Mouse (Mus musculus) MEL (cell line): ENCODE measurements around the gene Scn2b. TPM values are rescaled to one million over a fixed set of nuclear protein-coding genes. Genes with fewer than 3 reads are reported as not detected.
A peak's percentile ranks its signal among the peaks of the same experiment; 100 is the strongest.

Source experiments
- DNase-seq: peaks from one replicate; pipeline ENCODE4 v3.0.0; 2011; ENCODE audit warnings: low read depth, low spot score
- H3K27ac ChIP-seq: 2 replicates; pipeline ENCODE4 v1.5.1; 2012; ENCODE audit warnings: low read depth, mild to moderate bottlenecking, control low read depth, low read length, moderate library complexity; ENCODE audit not compliant: control insufficient read depth
- H3K27me3 ChIP-seq, 2 experiments: fragments of 150-350 bp in 1 of 2; sonication (generic) in 1 of 2; 2 replicates each; pipeline ENCODE4 v1.6.1; 2012; ENCODE audit warnings: low read length in 2 of 2, mild to moderate bottlenecking in 2 of 2, improper control_type of control experiment in 1 of 2, moderate library complexity in 1 of 2; ENCODE audit not compliant: insufficient read depth in 2 of 2, control insufficient read depth in 1 of 2
- H3K36me3 ChIP-seq, 2 experiments: 2 replicates each; pipeline ENCODE4 v1.6.1; 2012 to 2014; ENCODE audit warnings: low read length in 2 of 2, improper control_type of control experiment in 1 of 2, inconsistent platforms in 1 of 2, mild to moderate bottlenecking in 1 of 2; ENCODE audit not compliant: insufficient read depth in 2 of 2, control insufficient read depth in 1 of 2
- H3K4me1 ChIP-seq, 2 experiments: fragments of 150-350 bp in 1 of 2; sonication (generic) in 1 of 2; 2 replicates each; pipeline ENCODE4 v1.6.1; 2012; ENCODE audit warnings: low read length in 2 of 2, improper control_type of control experiment in 1 of 2, mild to moderate bottlenecking in 1 of 2; ENCODE audit not compliant: insufficient read depth in 2 of 2, control insufficient read depth in 1 of 2
- H3K4me3 ChIP-seq, 2 experiments: fragments of 150-350 bp in 1 of 2; sonication (generic) in 1 of 2; 2 replicates each; pipeline ENCODE4 v1.5.1; 2012; ENCODE audit warnings: low read depth in 2 of 2, low read length in 2 of 2, mild to moderate bottlenecking in 2 of 2, moderate library complexity in 2 of 2, control low read depth in 1 of 2, improper control_type of control experiment in 1 of 2; ENCODE audit not compliant: control insufficient read depth in 1 of 2, insufficient read depth in 1 of 2
- H3K79me2 ChIP-seq: 2 replicates; pipeline ENCODE4 v1.6.1; 2012; ENCODE audit warnings: mild to moderate bottlenecking, low read length, moderate library complexity; ENCODE audit not compliant: control insufficient read depth, poor library complexity, insufficient read depth
- H3K9ac ChIP-seq: 2 replicates; pipeline ENCODE4 v1.6.1; 2012; ENCODE audit warnings: low read depth, mild to moderate bottlenecking, control low read depth, low read length, moderate library complexity; ENCODE audit not compliant: control insufficient read depth, poor library complexity, severe bottlenecking
- H3K9me3 ChIP-seq: fragments of 150-350 bp; sonication (generic); replicated peaks from 2 replicates; pipeline ENCODE4 v1.6.1; 2012; ENCODE audit warnings: mild to moderate bottlenecking, low read length, improper control_type of control experiment, moderate library complexity; ENCODE audit not compliant: insufficient read depth
- BHLHE40 ChIP-seq: IDR thresholded peaks from 2 replicates; pipeline ENCODE4 v1.6.1; 2012; ENCODE audit warnings: low read depth, mild to moderate bottlenecking, inconsistent platforms, low read length, improper control_type of control experiment, borderline replicate concordance
- CHD1 ChIP-seq: IDR thresholded peaks from 2 replicates; pipeline ENCODE4 v1.6.1; 2012; ENCODE audit warnings: low read depth, mild to moderate bottlenecking, inconsistent platforms, low read length, improper control_type of control experiment
- CHD2 ChIP-seq: IDR thresholded peaks from 2 replicates; pipeline ENCODE4 v1.6.1; 2011; ENCODE audit warnings: low read length, improper control_type of control experiment
- E2F4 ChIP-seq: IDR thresholded peaks from 2 replicates; pipeline ENCODE4 v1.6.1; 2011; ENCODE audit warnings: low read depth, low read length, improper control_type of control experiment, borderline replicate concordance
- EP300 ChIP-seq, 2 experiments: IDR thresholded peaks; 2 replicates each; pipeline ENCODE4 v1.6.1; 2011; ENCODE audit warnings: improper control_type of control experiment in 2 of 2, low read length in 2 of 2, low read depth in 1 of 2, mild to moderate bottlenecking in 1 of 2
- GABPA ChIP-seq: IDR thresholded peaks from 2 replicates; pipeline ENCODE4 v1.6.1; 2012; ENCODE audit warnings: low read depth, mild to moderate bottlenecking, inconsistent platforms, low read length, improper control_type of control experiment, moderate library complexity
- GATA1 ChIP-seq: IDR thresholded peaks from 2 replicates; pipeline ENCODE4 v1.6.1; 2011; ENCODE audit warnings: low read depth, low read length, improper control_type of control experiment
- KAT2A ChIP-seq: conservative IDR thresholded peaks from 2 replicates; pipeline ENCODE4 v1.6.1; 2012; ENCODE audit warnings: low read depth, low read length, improper control_type of control experiment, inconsistent platforms
- MAFK ChIP-seq: IDR thresholded peaks from 2 replicates; pipeline ENCODE4 v1.6.1; 2011; ENCODE audit warnings: low read depth, mild to moderate bottlenecking, low read length, improper control_type of control experiment, borderline replicate concordance
- MYC ChIP-seq: IDR thresholded peaks from 2 replicates; pipeline ENCODE4 v1.6.1; 2011; ENCODE audit warnings: low read depth, mild to moderate bottlenecking, low read length, improper control_type of control experiment, moderate library complexity
- NRF1 ChIP-seq: IDR thresholded peaks from 2 replicates; pipeline ENCODE4 v1.6.1; 2014; ENCODE audit warnings: low read depth, mild to moderate bottlenecking, inconsistent platforms, low read length, improper control_type of control experiment, moderate library complexity; ENCODE audit not compliant: poor library complexity, insufficient read depth, severe bottlenecking
- POLR2AphosphoS2 ChIP-seq: IDR thresholded peaks from 2 replicates; pipeline ENCODE4 v1.6.1; 2011; ENCODE audit warnings: low read length, improper control_type of control experiment
- POLR2AphosphoS5 ChIP-seq: IDR thresholded peaks from 2 replicates; pipeline ENCODE4 v1.6.1; 2012; ENCODE audit warnings: low read depth, borderline replicate concordance, mild to moderate bottlenecking, inconsistent platforms, low read length, moderate library complexity, mixed read lengths
- RCOR1 ChIP-seq: IDR thresholded peaks from 2 replicates; pipeline ENCODE4 v1.6.1; 2012; ENCODE audit warnings: low read depth, mild to moderate bottlenecking, inconsistent platforms, low read length, improper control_type of control experiment
- SIN3A ChIP-seq: IDR thresholded peaks from 2 replicates; pipeline ENCODE4 v1.6.1; 2012; ENCODE audit warnings: low read length, improper control_type of control experiment, inconsistent platforms
- SMC3 ChIP-seq: IDR thresholded peaks from 2 replicates; pipeline ENCODE4 v1.6.1; 2011; ENCODE audit warnings: low read depth, low read length, improper control_type of control experiment
- TCF12 ChIP-seq: IDR thresholded peaks from 2 replicates; pipeline ENCODE4 v1.6.1; 2014; ENCODE audit warnings: low read depth, mild to moderate bottlenecking, inconsistent platforms, low read length, improper control_type of control experiment, moderate library complexity
- UBTF ChIP-seq: IDR thresholded peaks from 2 replicates; pipeline ENCODE4 v1.6.1; 2012; ENCODE audit warnings: low read depth, mild to moderate bottlenecking, inconsistent platforms, low read length, improper control_type of control experiment, moderate library complexity, borderline replicate concordance; ENCODE audit not compliant: insufficient read depth
- USF1 ChIP-seq: IDR thresholded peaks from 2 replicates; pipeline ENCODE4 v1.6.1; 2014; ENCODE audit warnings: low read depth, mild to moderate bottlenecking, inconsistent platforms, low read length, improper control_type of control experiment, moderate library complexity
- ZC3H11A ChIP-seq: IDR thresholded peaks from 2 replicates; pipeline ENCODE4 v1.6.1; 2012; ENCODE audit warnings: low read depth, mild to moderate bottlenecking, inconsistent platforms, low read length, improper control_type of control experiment
- ZKSCAN1 ChIP-seq: IDR thresholded peaks from 2 replicates; pipeline ENCODE4 v1.6.1; 2012; ENCODE audit warnings: low read depth, mild to moderate bottlenecking, inconsistent platforms, low read length, improper control_type of control experiment, moderate library complexity
- ZMIZ1 ChIP-seq: IDR thresholded peaks from 2 replicates; pipeline ENCODE4 v1.6.1; 2012; ENCODE audit warnings: low read depth, mild to moderate bottlenecking, inconsistent platforms, low read length, improper control_type of control experiment, moderate library complexity
- ZNF384 ChIP-seq: IDR thresholded peaks from 2 replicates; pipeline ENCODE4 v1.6.1; 2012; ENCODE audit warnings: low read depth, mild to moderate bottlenecking, inconsistent platforms, low read length, improper control_type of control experiment
- polyA plus RNA-seq, 2 experiments: library from polyadenylated mRNA; stranded (reverse) in 1 of 2; unstranded in 1 of 2; fragments of >175 nt in 1 of 2; fragments of >200 nt in 1 of 2; gene quantifications; 2 replicates each; pipeline versions ENCODE4 v1.2.1 to v1.2.4; 2012; ENCODE audit warnings: low replicate concordance in 2 of 2, low read depth in 1 of 2; ENCODE audit not compliant: insufficient read length in 2 of 2, insufficient read depth in 1 of 2, missing spikeins in 1 of 2
- total RNA-seq: library from RNA; depleted of rRNA; stranded (reverse); fragments of 300-350 nt; gene quantifications from 2 replicates; pipeline ENCODE4 v1.2.3, GENCODE M21; 2012

The Scn2b gene
- total and polyA plus RNA-seq, 3 experiments: not detected

GRCm38 (mm10) chr9:45095149-45095937, 22.2 kb upstream of the Scn2b start:
- no peaks in the 10 kb centered on the region for H3K36me3 ChIP-seq
- H3K27me3 ChIP-seq: peaks cover 44 to 48% of the 10 kb centered on the region in 2 experiments
- no peaks in the 10 kb centered on the region for H3K79me2 ChIP-seq
- DNase-seq: no peak
- H3K4me3 ChIP-seq: no peak overlapping the region
- no peak overlapping the region for H3K27ac ChIP-seq
- TF ChIP-seq ZKSCAN1 (no peak), EP300 (IDR thresholded peaks at IDR 0.05; ENCODE audit: low read depth in 1 of 2, low read length in 2 of 2) (no peak), ZNF384 (no peak), ZMIZ1 (no peak), GATA1 (no peak), GABPA (no peak), POLR2AphosphoS2 (no peak), KAT2A (no peak), RCOR1 (no peak), MAFK (no peak), CHD2 (no peak)
- H3K4me1 ChIP-seq: no peaks in the 10 kb centered on the region
- no peaks in the 10 kb centered on the region for H3K9me3 ChIP-seq
- H3K9ac ChIP-seq: no peak overlapping the region

GRCm38 (mm10) chr9:45097877-45098276, 19.7 kb upstream of the Scn2b start:
- no peak overlapping the region for H3K4me3 ChIP-seq
- peaks cover 29 to 35% of the 10 kb centered on the region in 2 experiments for H3K27me3 ChIP-seq
- TF ChIP-seq NRF1 (peak; percentile 68), ZMIZ1 (no peak)

GRCm38 (mm10) chr9:45098426-45098825, 19.2 kb upstream of the Scn2b start:
- DNase-seq: no peak

More at GRCm38 (mm10) chr9:45097877-45098276, 19.7 kb upstream of the Scn2b start:
- no peak overlapping the region for H3K9ac ChIP-seq
- no peaks in the 10 kb centered on the region for H3K9me3 ChIP-seq
- DNase-seq: no peak
- H3K79me2 ChIP-seq: no peaks in the 10 kb centered on the region
- H3K4me1 ChIP-seq: no peaks in the 10 kb centered on the region
- H3K36me3 ChIP-seq: no peaks in the 10 kb centered on the region
- no peak overlapping the region for H3K27ac ChIP-seq

More at GRCm38 (mm10) chr9:45098426-45098825, 19.2 kb upstream of the Scn2b start:
- TF ChIP-seq ZC3H11A (no peak), KAT2A (no peak), TCF12 (no peak), BHLHE40 (no peak), MYC (no peak), SMC3 (no peak), UBTF (no peak), CHD1 (no peak), USF1 (no peak), ZNF384 (no peak), MAFK (no peak), SIN3A (no peak), POLR2AphosphoS5 (no peak), E2F4 (no peak), GATA1 (no peak)
- H3K79me2 ChIP-seq: no peaks in the 10 kb centered on the region
- peaks cover 26 to 30% of the 10 kb centered on the region in 2 experiments for H3K27me3 ChIP-seq
- no peak overlapping the region for H3K27ac ChIP-seq
- H3K9me3 ChIP-seq: no peaks in the 10 kb centered on the region
- no peak overlapping the region for H3K9ac ChIP-seq
- H3K36me3 ChIP-seq: 0 out of 4 replicates have a peak, but pooled peaks cover 0 to under 1% of the 10 kb centered on the region in 2 experiments
- no peaks in the 10 kb centered on the region for H3K4me1 ChIP-seq
- no peak overlapping the region for H3K4me3 ChIP-seq
